ENCODE assay signal across 11 mouse cellular contexts in the genomic region with DNA sequence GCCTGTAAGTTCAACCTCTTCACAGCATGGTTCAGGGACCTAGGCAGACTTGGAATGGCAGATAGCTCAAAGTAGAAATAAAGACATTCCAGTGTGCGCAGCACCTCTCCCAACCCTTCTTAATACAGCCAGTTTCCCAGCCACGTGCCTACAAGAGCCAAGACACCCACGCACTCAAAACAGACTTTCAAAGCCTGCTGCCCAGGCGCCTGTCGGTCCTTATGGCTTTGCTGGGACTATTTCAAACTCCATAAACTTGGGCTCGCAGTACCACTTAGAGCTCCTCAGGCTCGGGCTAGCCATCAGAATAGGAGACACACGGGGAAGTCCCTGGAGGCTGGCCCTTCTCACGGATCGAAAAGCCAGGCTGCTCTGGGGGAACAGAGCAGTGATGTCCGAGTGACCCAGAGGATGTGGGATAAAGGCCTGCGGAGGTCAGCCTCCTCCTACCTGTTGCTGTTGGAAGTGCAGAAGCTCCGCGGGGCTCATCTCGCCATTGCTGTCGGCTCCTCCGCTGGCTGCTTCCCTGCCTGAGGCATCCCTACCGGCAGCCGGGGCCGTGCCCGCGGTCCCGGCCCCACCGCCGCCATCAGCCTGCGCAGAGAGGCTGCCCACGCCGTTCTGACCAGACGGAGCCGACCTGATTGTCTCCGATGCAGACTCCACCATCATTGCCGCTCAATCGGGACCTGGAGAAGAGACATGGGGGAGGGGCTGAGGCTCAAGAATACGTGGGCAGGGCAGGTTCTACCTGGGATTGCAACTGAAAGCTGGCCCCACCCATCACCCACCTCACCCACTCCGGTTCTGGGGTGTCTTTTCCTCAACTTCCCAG. TPM values are rescaled to one million over a fixed set of nuclear protein-coding genes. Genes with fewer than 3 reads are reported as not detected.
A peak's percentile ranks its signal among the peaks of the same experiment; 100 is the strongest.
DNase-seq lines count a peak whose midpoint lies in the region; ATAC-seq lines count a peak whose summit lies in the region.
"Had no signal": no experiment of that assay in that cellular context is flagged by ENCODE, and none has a peak within 500 bp of the region (broad histone marks: within the 10 kb centered on the region; RNA-seq: fewer than 3 reads in every experiment).

No protein-coding gene starts in this region.

- H3K36me3 ChIP-seq in kidney, embryonic 16.5 days (ENCODE audit: insufficient read depth, low read length) = peaks cover 17% of the 10 kb centered on the region
- H3K36me3 ChIP-seq in embryonic facial prominence, embryonic 12.5 days = peaks cover 44% of the 10 kb centered on the region
- no peaks in the 10 kb centered on the region for H3K36me3 ChIP-seq in hindbrain, embryonic 14.5 days (replicated peaks; ENCODE audit: control insufficient read depth, insufficient read depth)
- no peaks in the 10 kb centered on the region for H3K36me3 ChIP-seq in midbrain, embryonic 16.5 days (ENCODE audit: control insufficient read depth, insufficient read depth, low read length)

- H3K27ac ChIP-seq in kidney, embryonic 16.5 days (ENCODE audit: low read length) = no peak overlapping the region
- H3K27ac ChIP-seq in embryonic facial prominence, embryonic 12.5 days = peak overlapping the region; percentile 25; the same call in 1 of the 2 replicates
- H3K27ac ChIP-seq in hindbrain, embryonic 14.5 days = no peak overlapping the region
- H3K27ac ChIP-seq in midbrain, embryonic 16.5 days (ENCODE audit: low read length) = no peak overlapping the region

- ATAC-seq in kidney, embryonic 16.5 days (ENCODE audit: low FRiP score, low TSS enrichment) = no peak
- no peak for ATAC-seq in embryonic facial prominence, embryonic 12.5 days (ENCODE audit: insufficient number of reproducible peaks, insufficient read depth, low FRiP score, low TSS enrichment)
- ATAC-seq in hindbrain, embryonic 14.5 days (ENCODE audit: low FRiP score) = no peak
- no peak for ATAC-seq in midbrain, embryonic 16.5 days

- H3K4me3 ChIP-seq in kidney, embryonic 16.5 days (ENCODE audit: low read length) = no peak overlapping the region
- 0 out of 2 replicates have a peak overlapping the region, but pooled peaks have one; percentile 1 for H3K4me3 ChIP-seq in embryonic facial prominence, embryonic 12.5 days
- H3K4me3 ChIP-seq in hindbrain, embryonic 14.5 days (replicated peaks; ENCODE audit: low read length) = peak overlapping the region; percentile 20
- peak overlapping the region; percentile 32 for H3K4me3 ChIP-seq in midbrain, embryonic 16.5 days (ENCODE audit: low read depth, low read length)

- peak overlapping the region; percentile 23 for H3K4me2 ChIP-seq in kidney, embryonic 16.5 days (replicated peaks; ENCODE audit: low read depth, low read length)
- H3K4me2 ChIP-seq in embryonic facial prominence, embryonic 12.5 days (replicated peaks) = 0 out of 2 replicates have a peak overlapping the region, but pooled peaks have one; percentile 5
- peak overlapping the region; percentile 46 for H3K4me2 ChIP-seq in hindbrain, embryonic 14.5 days (replicated peaks)
- H3K4me2 ChIP-seq in midbrain, embryonic 16.5 days (ENCODE audit: low read length) = peak overlapping the region; percentile 54

- WGBS in kidney, embryonic 16.5 days = 31% methylated on average over 35 of the region's 35 CpGs
- whole genome bisulfite sequencing in embryonic facial prominence, embryonic 12.5 days = 26% methylated on average over 35 of the region's 35 CpGs
- 22% methylated on average over 35 of the region's 35 CpGs for WGBS in hindbrain, embryonic 14.5 days
- WGBS in midbrain, embryonic 16.5 days = 19% methylated on average over 35 of the region's 35 CpGs

- no peak for DNase-seq in kidney, postnatal 14 days
- DNase-seq in hindbrain, embryonic 14.5 days (ENCODE audit: low spot score) = no peak
- no peak for DNase-seq in lung, postnatal 14 days
- no peak for DNase-seq in gastrocnemius, adult 18-20 months (ENCODE audit: low spot score)
- DNase-seq in right cerebral cortex, postnatal 14 days = no peak
- DNase-seq: adrenal gland, postnatal 14 days; cerebellum, postnatal 14 days; thymus, postnatal 14 days had no signal

- H3K4me1 ChIP-seq in kidney, embryonic 16.5 days (ENCODE audit: insufficient read depth, low read length) = peaks cover 33% of the 10 kb centered on the region
- peaks cover 56% of the 10 kb centered on the region for H3K4me1 ChIP-seq in embryonic facial prominence, embryonic 12.5 days
- peaks cover 16% of the 10 kb centered on the region; the same call in 1 of the 2 replicates for H3K4me1 ChIP-seq in hindbrain, embryonic 14.5 days (replicated peaks; ENCODE audit: control insufficient read depth, insufficient read depth, low read length)
- peaks cover 17% of the 10 kb centered on the region for H3K4me1 ChIP-seq in midbrain, embryonic 16.5 days (ENCODE audit: control insufficient read depth, insufficient read depth, low read length)

- no peaks in the 10 kb centered on the region for H3K27me3 ChIP-seq in kidney, embryonic 16.5 days (ENCODE audit: insufficient read depth, low read length)
- no peaks in the 10 kb centered on the region for H3K27me3 ChIP-seq in embryonic facial prominence, embryonic 12.5 days
- peaks cover 49% of the 10 kb centered on the region for H3K27me3 ChIP-seq in hindbrain, embryonic 14.5 days (ENCODE audit: control insufficient read depth, insufficient read depth, low read length)
- no peaks in the 10 kb centered on the region for H3K27me3 ChIP-seq in midbrain, embryonic 16.5 days (ENCODE audit: control insufficient read depth, insufficient read depth, low read depth, low read length)

- no peaks in the 10 kb centered on the region for H3K9me3 ChIP-seq in kidney, embryonic 16.5 days (ENCODE audit: low read length)
- H3K9me3 ChIP-seq in embryonic facial prominence, embryonic 12.5 days = no peaks in the 10 kb centered on the region
- no peaks in the 10 kb centered on the region for H3K9me3 ChIP-seq in hindbrain, embryonic 14.5 days (ENCODE audit: control insufficient read depth, low read length)
- H3K9me3 ChIP-seq in midbrain, embryonic 16.5 days (replicated peaks; ENCODE audit: control insufficient read depth, low read length, poor library complexity, severe bottlenecking) = no peaks in the 10 kb centered on the region

- peak overlapping the region; percentile 29; the same call in 1 of the 2 replicates for H3K9ac ChIP-seq in kidney, embryonic 16.5 days (replicated peaks; ENCODE audit: low read length)
- no peak overlapping the region for H3K9ac ChIP-seq in embryonic facial prominence, embryonic 12.5 days
- peak overlapping the region; percentile 36; the same call in 1 of the 2 replicates for H3K9ac ChIP-seq in hindbrain, embryonic 14.5 days
- H3K9ac ChIP-seq in midbrain, embryonic 16.5 days (ENCODE audit: low read depth, low read length) = peak overlapping the region; percentile 59; the same call in 1 of the 2 replicates

RNA-seq across cellular contexts. Expression of gene Foxp4, which starts 20.4 kb away (rescaled TPM):
- 8.3 and 11.6 TPM in 2 replicates for polyA plus RNA-seq in kidney, embryonic 16.5 days (2015; fragmentation: Nextera tagmentation; extraction: Ambion mirVana)
- polyA plus RNA-seq in embryonic facial prominence, embryonic 12.5 days (2016; fragmentation: Nextera tagmentation; extraction: Ambion mirVana) = 51.0 and 52.4 TPM in 2 replicates
- polyA plus RNA-seq in hindbrain, embryonic 14.5 days (2014; fragmentation: Nextera tagmentation; extraction: Ambion mirVana) = 34.3 and 35.1 TPM in 2 replicates
- 35.8 and 38.8 TPM in 2 replicates for polyA plus RNA-seq in midbrain, embryonic 16.5 days (2015; fragmentation: Nextera tagmentation; extraction: Ambion mirVana)
- 1 to 10 TPM; 7.5 TPM for total RNA-seq in gastrocnemius, adult 18-20 months (2021)
